Mouse (Mus musculus): ENCODE results near the gene 6030468B19Rik. TPM values are rescaled to one million over a fixed set of nuclear protein-coding genes. Genes with fewer than 3 reads are reported as not detected.
A peak's percentile ranks its signal among the peaks of the same experiment; 100 is the strongest.
"Not testable (repeated sequence)": the region's sequence is repeated elsewhere in the genome, so short reads cannot be mapped to it uniquely, and the experiment has no call there.

The 6030468B19Rik gene
- total and polyA plus RNA-seq, 2 experiments from 2014 or later, result not detected

- Histone ChIP-seq H3K9ac (replicated peaks; ENCODE audit: low read length) (no peak overlapping the region), H3K4me1 (ENCODE audit: insufficient read depth, low read length) (peaks cover 4% of the 10 kb centered on the region; the same call in 1 of the 2 replicates), H3K9me3 (ENCODE audit: low read length) (no peaks in the 10 kb centered on the region), H3K27me3 (ENCODE audit: insufficient read depth, low read length) (peaks cover 4% of the 10 kb centered on the region; the same call in 1 of the 2 replicates), H3K27ac (no peak overlapping the region), H3K4me3 (ENCODE audit: low read length) (no peak overlapping the region), H3K4me2 (ENCODE audit: low read depth, low read length) (no peak overlapping the region), H3K36me3 (ENCODE audit: insufficient read depth, low read length) (no peaks in the 10 kb centered on the region)
- 10% methylated on average over 10 of the region's 10 CpGs for WGBS
- no peak for ATAC-seq
- peak; percentile 67 for DNase-seq (ENCODE audit: low spot score)
- peak; percentile 75 for TF ChIP-seq CTCF (IDR thresholded peaks at IDR 0.05; ENCODE audit: low read depth)
Measured at GRCm38 (mm10) chr11:117786294-117786693, 11.2 kb upstream of the 6030468B19Rik start.

GRCm38 (mm10) chr11:117788481-117788880 lies 9.0 kb upstream of the 6030468B19Rik start:
- 85% methylated on average over 7 of the region's 7 CpGs for WGBS
- not testable (repeated sequence) for H3K27me3 ChIP-seq (ENCODE audit: insufficient read depth, low read length); H3K27ac ChIP-seq; H3K9me3 ChIP-seq (ENCODE audit: low read length); ATAC-seq; H3K4me2 ChIP-seq (ENCODE audit: low read depth, low read length); DNase-seq (ENCODE audit: low spot score); H3K4me1 ChIP-seq (ENCODE audit: insufficient read depth, low read length); H3K4me3 ChIP-seq (ENCODE audit: low read length); H3K36me3 ChIP-seq (ENCODE audit: insufficient read depth, low read length); H3K9ac ChIP-seq (replicated peaks; ENCODE audit: low read length)

- no peak overlapping the region for H3K4me3 ChIP-seq (ENCODE audit: low read length)
- ATAC-seq, result peak; percentile 48; the same call in 1 of the 2 replicates
- peak; percentile 80 for TF ChIP-seq CTCF (IDR thresholded peaks at IDR 0.05; ENCODE audit: low read depth)
- no peaks in the 10 kb centered on the region for H3K9me3 ChIP-seq (ENCODE audit: low read length)
- H3K9ac ChIP-seq (replicated peaks; ENCODE audit: low read length), result no peak overlapping the region
- 3% methylated on average over 14 of the region's 14 CpGs for WGBS
- no peaks in the 10 kb centered on the region; the same call in 1 of the 2 replicates for H3K27me3 ChIP-seq (ENCODE audit: insufficient read depth, low read length)
- H3K36me3 ChIP-seq (ENCODE audit: insufficient read depth, low read length), result no peaks in the 10 kb centered on the region
- 0 out of 2 replicates have a peak overlapping the region, but pooled peaks have one; percentile 21 for H3K4me2 ChIP-seq (ENCODE audit: low read depth, low read length)
- no peak overlapping the region for H3K27ac ChIP-seq
- no peaks in the 10 kb centered on the region for H3K4me1 ChIP-seq (ENCODE audit: insufficient read depth, low read length)
- peak; percentile 73 for DNase-seq (ENCODE audit: low spot score)
Measured at GRCm38 (mm10) chr11:117790286-117790685, 7.2 kb upstream of the 6030468B19Rik start.

- Histone ChIP-seq H3K4me1 (ENCODE audit: insufficient read depth, low read length) (no peaks in the 10 kb centered on the region), H3K27me3 (ENCODE audit: insufficient read depth, low read length) (no peaks in the 10 kb centered on the region; the same call in 1 of the 2 replicates), H3K4me3 (ENCODE audit: low read length) (no peak overlapping the region), H3K9ac (replicated peaks; ENCODE audit: low read length) (no peak overlapping the region), H3K9me3 (ENCODE audit: low read length) (no peaks in the 10 kb centered on the region), H3K36me3 (ENCODE audit: insufficient read depth, low read length) (no peaks in the 10 kb centered on the region), H3K27ac (no peak overlapping the region), H3K4me2 (ENCODE audit: low read depth, low read length) (0 out of 2 replicates have a peak overlapping the region, but pooled peaks have one; percentile 21)
- DNase-seq (ENCODE audit: low spot score) (no peak), ATAC-seq (no peak)
- 37% methylated on average over 23 of the region's 23 CpGs for WGBS
- TF ChIP-seq CTCF (IDR thresholded peaks at IDR 0.05; ENCODE audit: low read depth), result no peak
Measured at GRCm38 (mm10) chr11:117790703-117791440, 6.6 kb upstream of the 6030468B19Rik start.

- WGBS, result 86% methylated on average over 9 of the region's 9 CpGs
- no peak for TF ChIP-seq CTCF (IDR thresholded peaks at IDR 0.05; ENCODE audit: low read depth)
- no peak for ATAC-seq
Measured at GRCm38 (mm10) chr11:117791441-117791761, 6.1 kb upstream of the 6030468B19Rik start.

GRCm38 (mm10) chr11:117792281-117792888 lies 5.1 kb upstream of the 6030468B19Rik start:
- Histone ChIP-seq H3K9ac (replicated peaks; ENCODE audit: low read length) (no peak overlapping the region), H3K4me3 (ENCODE audit: low read length) (no peak overlapping the region), H3K4me2 (ENCODE audit: low read depth, low read length) (no peak overlapping the region), H3K9me3 (ENCODE audit: low read length) (no peaks in the 10 kb centered on the region), H3K27me3 (ENCODE audit: insufficient read depth, low read length) (no peaks in the 10 kb centered on the region; the same call in 1 of the 2 replicates), H3K4me1 (ENCODE audit: insufficient read depth, low read length) (no peaks in the 10 kb centered on the region), H3K36me3 (ENCODE audit: insufficient read depth, low read length) (no peaks in the 10 kb centered on the region), H3K27ac (no peak overlapping the region)
- no peak for ATAC-seq
- 13% methylated on average over 20 of the region's 22 CpGs for WGBS
- DNase-seq (ENCODE audit: low spot score), result no peak
- no peak for TF ChIP-seq CTCF (IDR thresholded peaks at IDR 0.05; ENCODE audit: low read depth)

More at GRCm38 (mm10) chr11:117791441-117791761, 6.1 kb upstream of the 6030468B19Rik start:
- H3K4me2 ChIP-seq (ENCODE audit: low read depth, low read length), result no peak overlapping the region
- H3K4me1 ChIP-seq (ENCODE audit: insufficient read depth, low read length), result no peaks in the 10 kb centered on the region
- no peak overlapping the region for H3K27ac ChIP-seq
- no peak for DNase-seq (ENCODE audit: low spot score)
- H3K9me3 ChIP-seq (ENCODE audit: low read length), result no peaks in the 10 kb centered on the region
- no peaks in the 10 kb centered on the region for H3K36me3 ChIP-seq (ENCODE audit: insufficient read depth, low read length)
- H3K4me3 ChIP-seq (ENCODE audit: low read length), result no peak overlapping the region
- no peak overlapping the region for H3K9ac ChIP-seq (replicated peaks; ENCODE audit: low read length)
- no peaks in the 10 kb centered on the region; the same call in 1 of the 2 replicates for H3K27me3 ChIP-seq (ENCODE audit: insufficient read depth, low read length)

All from hindbrain, postnatal 0 days (tissue).